17 mouse cellular contexts compared by ENCODE assay signal in the genomic region with DNA sequence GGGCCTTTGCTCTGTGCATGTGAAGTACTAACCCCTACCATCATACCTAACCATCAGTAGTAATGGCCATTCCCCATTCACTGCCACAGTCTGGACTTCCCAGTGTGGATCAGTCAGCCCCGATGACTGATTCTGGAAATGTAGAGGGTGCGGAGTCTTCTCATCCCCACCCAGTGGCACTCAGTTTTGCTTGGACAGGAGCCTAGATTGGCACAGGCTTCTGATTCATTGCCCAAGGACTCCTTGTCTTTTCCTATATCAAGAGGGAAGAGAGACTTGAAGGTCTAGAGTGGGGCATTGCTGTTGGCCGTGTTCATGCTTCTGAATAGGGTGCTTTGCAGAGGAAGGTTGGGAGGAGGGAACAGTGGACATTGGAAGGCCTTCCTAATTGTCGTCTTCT.
DNase-seq lines count a peak whose midpoint lies in the region.
"Had no signal": no experiment of that assay in that cellular context is flagged by ENCODE, and none has a peak within 500 bp of the region (broad histone marks: within the 10 kb centered on the region; RNA-seq: fewer than 3 reads in every experiment).

No protein-coding gene starts in this region.

- intact Hi-C loops in heart, postnatal 36 days (cut with DNase I): no loop called here

- DNase-seq in adrenal gland, adult (ENCODE audit: inconsistent age in 2 of 2, low spot score in 1 of 2): peak; percentile 55 to 74
- no peak for DNase-seq in adrenal gland, postnatal 4 days (ENCODE audit: low spot score in 2 of 2)
- peak; percentile 19 for DNase-seq in adrenal gland, adult 8-10 months
- DNase-seq in adrenal gland, postnatal 25 days: no peak
- DNase-seq in heart, adult 11 months: peak; percentile 62
- no peak for DNase-seq in heart, postnatal 36 days
- peak; percentile 31 for DNase-seq in ovary, adult 18-20 months (ENCODE audit: low spot score)
- DNase-seq in ovary, postnatal 36 days (ENCODE audit: low spot score): no peak
- DNase-seq: B cell, adult 2 months; cerebellum, adult 11 months; cerebellum, adult 18-20 months; cerebellum, adult 8-10 months; cerebellum, adult 9-11 months; cerebellum, postnatal 14 days; cerebellum, postnatal 36 days; embryo, embryonic 11 days; forebrain, postnatal 0 days had no signal

Comparison
In these comparisons a context has a peak if more than half of its experiments do, and no peak if none do; other contexts are left out.
1. DNase-seq: peak in adrenal gland, adult (2 of 2), adrenal gland, adult 8-10 months (single experiment), heart, adult 11 months (single experiment) and ovary, adult 18-20 months (single experiment); none in adrenal gland, postnatal 4 days (0 of 2), adrenal gland, postnatal 25 days (single experiment), heart, postnatal 36 days (0 of 2) and ovary, postnatal 36 days (single experiment).